Mouse (Mus musculus): ENCODE measurements at regions not wholly inside any gene's neighbourhood (a gene's known extent, or its start where the extent isn't known, plus 50 kb on each side); places are given as distances from the start of the nearest gene placed in this dataset.

DNA sequence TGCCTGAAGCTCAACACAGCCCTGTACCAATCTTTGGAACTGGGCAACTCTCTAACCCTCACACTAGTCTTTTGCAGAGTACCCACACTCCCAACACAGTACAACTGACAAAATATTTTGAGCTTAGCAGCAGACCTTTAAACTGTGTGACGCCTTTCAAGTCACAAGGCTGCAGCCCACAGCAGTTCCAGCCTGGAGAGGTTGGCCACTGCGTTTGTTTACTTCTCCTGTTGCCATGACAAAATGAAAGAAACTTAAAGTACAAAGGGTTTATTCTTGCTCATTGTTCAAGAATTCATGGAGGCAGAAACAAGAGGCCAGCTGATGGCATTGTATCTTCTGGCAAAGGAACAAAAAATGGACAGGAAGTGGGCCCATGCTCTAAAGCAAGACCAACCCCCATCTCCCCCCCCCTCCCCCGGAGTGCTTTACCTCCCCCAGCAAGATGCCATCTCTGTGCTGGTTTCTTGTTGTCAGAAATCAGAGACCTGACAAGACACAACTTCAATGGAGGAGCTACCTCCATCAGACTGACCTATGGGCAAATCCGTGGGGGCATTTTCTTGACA is 598.9 kb upstream of the Hs6st1 start:
- H3K4me1 ChIP-seq (ENCODE audit: control insufficient read depth): no peaks in the 10 kb centered on the region
- H3K4me3 ChIP-seq (replicated peaks): no peak overlapping the region
- TF ChIP-seq GATA1 (IDR thresholded peaks at IDR 0.05; ENCODE audit: low read length): no peak
- no peak for TF ChIP-seq TAL1 (IDR thresholded peaks at IDR 0.05; ENCODE audit: low read length)
- peaks cover 23% of the 10 kb centered on the region for H3K9me3 ChIP-seq (ENCODE audit: control insufficient read depth, low read length)
- no peaks in the 10 kb centered on the region for H3K36me3 ChIP-seq (ENCODE audit: control insufficient read depth)
- no peaks in the 10 kb centered on the region for H3K27me3 ChIP-seq (ENCODE audit: control insufficient read depth)

DNA sequence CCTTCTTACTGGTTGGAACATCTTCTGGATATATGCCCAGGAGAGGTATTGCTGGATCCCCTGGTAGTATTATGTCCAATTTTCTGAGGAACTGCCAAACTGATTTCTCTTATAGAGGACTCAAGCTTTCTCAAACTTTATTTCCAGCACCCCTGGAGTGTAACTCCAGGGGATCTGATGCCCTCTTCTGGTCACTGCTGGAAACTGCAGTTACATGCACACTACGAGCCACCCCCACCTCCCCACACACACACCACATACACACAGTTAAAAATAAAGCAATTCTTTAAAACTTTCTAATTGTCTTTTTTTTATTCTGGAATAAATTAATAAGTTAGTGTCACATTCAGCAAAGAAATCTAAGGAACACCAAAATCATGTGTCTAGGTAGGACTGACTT is 589.9 kb upstream of the Hs6st1 start:
- H3K4me3 ChIP-seq (replicated peaks): no peak overlapping the region
- no peaks in the 10 kb centered on the region for H3K4me1 ChIP-seq (ENCODE audit: control insufficient read depth)
- H3K36me3 ChIP-seq (ENCODE audit: control insufficient read depth): no peaks in the 10 kb centered on the region
- H3K9me3 ChIP-seq (ENCODE audit: control insufficient read depth, low read length): peaks cover 14% of the 10 kb centered on the region
- TF ChIP-seq TAL1 (IDR thresholded peaks at IDR 0.05; ENCODE audit: low read length) (no peak), GATA1 (IDR thresholded peaks at IDR 0.05; ENCODE audit: low read length) (no peak)
- no peaks in the 10 kb centered on the region for H3K27me3 ChIP-seq (ENCODE audit: control insufficient read depth)

DNA sequence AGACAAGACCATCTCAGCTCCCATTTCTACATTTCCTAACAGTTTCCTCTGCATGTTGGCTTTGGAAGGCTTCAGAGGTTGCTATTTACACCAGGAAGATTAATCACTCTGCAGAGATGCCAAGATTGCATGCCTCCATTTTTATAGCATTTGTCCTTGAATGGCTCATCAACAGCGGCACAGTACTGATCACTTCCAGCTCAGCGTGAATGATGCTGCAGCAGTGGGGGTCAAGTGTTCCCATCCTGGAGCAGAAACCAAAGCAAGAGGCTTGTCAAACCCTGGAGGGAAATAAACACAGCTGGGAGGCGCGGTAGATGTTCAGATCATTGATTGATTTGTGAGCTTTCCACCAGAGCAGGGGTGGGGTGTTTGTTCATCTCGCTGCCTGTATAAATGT is 572.2 kb upstream of the Hs6st1 start:
- no peaks in the 10 kb centered on the region for H3K4me1 ChIP-seq (ENCODE audit: control insufficient read depth)
- TF ChIP-seq TAL1 (IDR thresholded peaks at IDR 0.05; ENCODE audit: low read length) (no peak), GATA1 (IDR thresholded peaks at IDR 0.05; ENCODE audit: low read length) (no peak)

DNA sequence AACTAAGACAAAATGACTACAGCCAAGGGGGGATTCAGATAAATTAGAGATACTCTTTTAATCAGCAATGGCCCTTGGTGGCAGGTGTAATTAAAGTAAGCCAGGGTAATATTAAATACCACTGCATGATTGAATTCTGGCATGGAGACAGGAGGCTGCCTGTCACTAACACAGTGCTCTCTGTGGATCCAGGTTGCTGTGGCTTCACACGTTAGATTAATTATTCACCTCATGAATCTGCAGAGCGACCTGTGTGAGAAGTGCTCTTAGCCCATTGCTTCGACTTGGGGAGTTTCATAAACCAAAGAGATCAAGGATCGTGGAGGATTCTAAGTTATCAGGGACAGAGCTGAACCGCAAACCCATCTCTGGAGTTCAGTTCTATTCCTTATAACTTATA is 545.2 kb upstream of the Hs6st1 start:
- Histone ChIP-seq H3K4me1 (ENCODE audit: control insufficient read depth) (no peaks in the 10 kb centered on the region), H3K27me3 (ENCODE audit: control insufficient read depth) (no peaks in the 10 kb centered on the region), H3K4me3 (replicated peaks) (no peak overlapping the region), H3K36me3 (ENCODE audit: control insufficient read depth) (no peaks in the 10 kb centered on the region), H3K9me3 (ENCODE audit: control insufficient read depth, low read length) (peaks cover 2% of the 10 kb centered on the region; the same call in 1 of the 2 replicates)
- no peak for TF ChIP-seq GATA1 (IDR thresholded peaks at IDR 0.05; ENCODE audit: low read length)
- no peak for TF ChIP-seq TAL1 (IDR thresholded peaks at IDR 0.05; ENCODE audit: low read length)

More for the DNA sequence above, 572.2 kb upstream of the Hs6st1 start:
- Histone ChIP-seq H3K27me3 (ENCODE audit: control insufficient read depth) (no peaks in the 10 kb centered on the region), H3K9me3 (ENCODE audit: control insufficient read depth, low read length) (peaks cover 5% of the 10 kb centered on the region; the same call in 1 of the 2 replicates), H3K36me3 (ENCODE audit: control insufficient read depth) (no peaks in the 10 kb centered on the region), H3K4me3 (replicated peaks) (no peak overlapping the region)

DNA sequence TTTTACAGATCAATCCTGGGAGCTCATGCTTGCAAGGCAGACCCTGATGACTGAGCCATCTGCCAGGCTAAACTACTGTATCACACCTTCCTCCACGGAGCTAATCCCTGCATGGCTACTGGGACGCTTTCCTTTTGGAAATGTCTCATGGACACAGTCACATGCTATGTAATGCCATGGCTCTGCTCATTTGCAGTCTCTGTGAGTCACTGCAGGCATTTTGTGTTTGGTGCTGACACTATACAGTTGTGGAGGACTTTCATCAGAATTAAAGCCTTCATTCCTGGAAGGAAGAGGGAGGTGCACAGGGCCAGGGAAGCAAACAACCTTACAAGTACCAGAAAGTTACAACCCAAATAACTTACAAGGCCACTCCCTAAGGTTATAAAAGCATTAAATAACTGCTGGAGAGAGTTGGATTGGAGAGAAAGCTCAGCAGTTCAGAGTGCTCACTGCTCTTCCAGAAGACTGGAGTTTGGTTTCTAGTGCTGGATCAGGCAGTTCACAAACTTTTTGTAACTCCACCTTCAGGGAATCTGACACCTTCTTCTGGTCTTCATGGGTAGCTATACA is 544.3 kb upstream of the Hs6st1 start:
- H3K9me3 ChIP-seq (ENCODE audit: control insufficient read depth, low read length): peaks cover 2% of the 10 kb centered on the region; the same call in 1 of the 2 replicates

DNA sequence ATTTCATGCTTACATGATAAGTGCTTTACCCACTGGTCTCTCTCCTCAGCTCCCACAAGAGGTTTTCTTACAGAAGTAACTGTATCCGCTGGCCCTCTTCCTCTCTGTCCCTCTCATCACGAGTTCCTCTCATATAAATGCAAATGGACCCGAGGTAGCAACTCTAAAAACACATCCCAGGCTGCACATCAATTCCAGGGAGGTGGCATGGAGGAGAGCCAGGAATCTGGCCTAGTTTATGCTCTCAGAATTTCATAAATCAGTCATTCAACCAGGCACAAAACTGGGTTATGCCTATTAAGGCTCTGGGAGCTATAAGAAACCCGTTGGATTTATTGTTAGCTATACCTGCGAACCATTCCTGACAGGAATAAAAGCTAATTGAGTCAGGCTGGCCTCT is 543.4 kb upstream of the Hs6st1 start:
- no peaks in the 10 kb centered on the region for H3K9me3 ChIP-seq (ENCODE audit: control insufficient read depth, low read length)
- TF ChIP-seq TAL1 (IDR thresholded peaks at IDR 0.05; ENCODE audit: low read length): no peak
- no peak for TF ChIP-seq GATA1 (IDR thresholded peaks at IDR 0.05; ENCODE audit: low read length)
- H3K4me3 ChIP-seq (replicated peaks): no peak overlapping the region
- no peaks in the 10 kb centered on the region for H3K4me1 ChIP-seq (ENCODE audit: control insufficient read depth)
- no peaks in the 10 kb centered on the region for H3K36me3 ChIP-seq (ENCODE audit: control insufficient read depth)
- no peaks in the 10 kb centered on the region for H3K27me3 ChIP-seq (ENCODE audit: control insufficient read depth)

More for the DNA sequence above, 544.3 kb upstream of the Hs6st1 start:
- no peak for TF ChIP-seq TAL1 (IDR thresholded peaks at IDR 0.05; ENCODE audit: low read length)
- no peak for TF ChIP-seq GATA1 (IDR thresholded peaks at IDR 0.05; ENCODE audit: low read length)
- H3K4me1 ChIP-seq (ENCODE audit: control insufficient read depth): no peaks in the 10 kb centered on the region
- H3K27me3 ChIP-seq (ENCODE audit: control insufficient read depth): no peaks in the 10 kb centered on the region
- no peak overlapping the region for H3K4me3 ChIP-seq (replicated peaks)
- H3K36me3 ChIP-seq (ENCODE audit: control insufficient read depth): no peaks in the 10 kb centered on the region

DNA sequence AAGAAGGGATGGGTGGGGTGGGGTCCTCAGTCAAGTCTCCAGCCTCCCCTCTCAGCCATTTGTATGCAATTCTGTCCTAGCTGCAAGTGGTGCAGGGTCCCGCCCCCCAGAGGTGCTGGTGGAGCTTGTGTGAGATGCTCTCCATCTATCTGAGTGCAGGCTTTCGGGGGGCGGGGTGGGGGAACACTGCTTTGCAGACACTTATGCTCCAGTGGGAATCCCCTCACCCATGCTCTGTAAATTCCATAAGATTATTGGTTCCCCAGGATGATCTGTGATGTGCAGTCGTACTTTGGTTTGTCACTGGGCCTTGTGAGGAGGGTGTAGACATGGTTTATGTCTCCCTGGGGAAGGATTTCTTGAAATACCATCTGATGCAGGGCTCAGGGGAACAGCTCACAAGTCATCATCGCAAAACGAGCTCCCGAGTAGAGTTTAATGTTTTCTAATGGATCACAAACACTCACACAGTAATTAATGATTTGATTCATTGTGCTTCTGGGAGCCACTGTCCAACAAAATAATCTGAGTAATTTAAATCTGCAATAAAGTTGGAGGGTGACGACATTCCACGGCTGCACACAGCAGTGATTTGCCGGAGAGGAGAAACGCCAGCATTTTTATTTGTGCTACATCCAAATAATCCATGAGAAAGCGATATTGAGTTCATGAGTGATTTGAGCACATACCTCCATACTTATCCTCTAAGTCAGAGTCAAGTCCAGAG is 540.3 kb upstream of the Hs6st1 start:
- TF ChIP-seq GATA1 (IDR thresholded peaks at IDR 0.05; ENCODE audit: low read length): no peak
- TF ChIP-seq TAL1 (IDR thresholded peaks at IDR 0.05; ENCODE audit: low read length): no peak
- no peaks in the 10 kb centered on the region for H3K36me3 ChIP-seq (ENCODE audit: control insufficient read depth)
- no peaks in the 10 kb centered on the region for H3K27me3 ChIP-seq (ENCODE audit: control insufficient read depth)
- H3K4me1 ChIP-seq (ENCODE audit: control insufficient read depth): no peaks in the 10 kb centered on the region
- no peak overlapping the region for H3K4me3 ChIP-seq (replicated peaks)
- H3K9me3 ChIP-seq (ENCODE audit: control insufficient read depth, low read length): no peaks in the 10 kb centered on the region; the same call in 1 of the 2 replicates

DNA sequence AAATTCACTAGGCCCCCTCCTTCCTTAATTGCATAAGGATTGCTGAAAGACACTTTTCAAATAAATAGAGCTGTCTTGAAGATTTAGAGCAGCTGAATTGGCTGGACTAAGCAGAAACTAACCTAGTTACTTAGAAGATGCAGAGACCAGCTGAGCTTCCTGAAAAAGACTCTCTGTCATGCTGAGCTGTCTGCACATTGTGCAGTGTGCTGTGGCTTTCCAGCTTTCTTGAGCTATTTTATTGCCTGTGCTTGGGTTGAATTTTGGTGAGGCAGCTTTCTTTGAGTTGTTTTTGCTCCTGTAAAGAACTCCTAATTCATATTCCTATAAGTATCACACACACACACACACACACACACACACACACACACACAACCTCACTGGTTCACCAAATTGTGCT is 532.7 kb upstream of the Hs6st1 start:
- Histone ChIP-seq H3K4me1 (ENCODE audit: control insufficient read depth) (no peaks in the 10 kb centered on the region), H3K27me3 (ENCODE audit: control insufficient read depth) (no peaks in the 10 kb centered on the region), H3K4me3 (replicated peaks) (no peak overlapping the region), H3K36me3 (ENCODE audit: control insufficient read depth) (no peaks in the 10 kb centered on the region), H3K9me3 (ENCODE audit: control insufficient read depth, low read length) (peaks cover 5% of the 10 kb centered on the region; the same call in 1 of the 2 replicates)
- TF ChIP-seq TAL1 (IDR thresholded peaks at IDR 0.05; ENCODE audit: low read length) (no peak), GATA1 (IDR thresholded peaks at IDR 0.05; ENCODE audit: low read length) (no peak)

DNA sequence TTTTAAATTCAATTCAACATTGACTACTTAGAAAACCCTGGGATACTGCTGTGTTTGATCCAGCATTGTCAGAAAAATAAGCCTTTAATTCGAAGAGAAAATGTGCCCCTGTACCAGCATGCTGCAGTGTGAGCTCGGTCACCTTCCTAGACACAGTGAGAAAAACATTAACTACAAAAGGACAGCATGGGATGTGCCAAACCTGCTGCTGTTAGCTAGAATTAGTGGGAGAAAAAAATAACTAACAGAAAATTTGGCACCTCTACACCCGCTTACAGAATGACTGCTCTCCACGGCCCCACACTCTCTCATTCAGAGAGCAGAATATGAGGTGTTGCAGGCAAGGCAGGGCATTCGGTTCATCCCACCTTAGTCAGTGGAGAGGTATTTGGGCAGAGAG is 531.9 kb upstream of the Hs6st1 start:
- H3K4me1 ChIP-seq (ENCODE audit: control insufficient read depth): no peaks in the 10 kb centered on the region
- peaks cover 5% of the 10 kb centered on the region; the same call in 1 of the 2 replicates for H3K9me3 ChIP-seq (ENCODE audit: control insufficient read depth, low read length)
- H3K36me3 ChIP-seq (ENCODE audit: control insufficient read depth): no peaks in the 10 kb centered on the region
- no peaks in the 10 kb centered on the region for H3K27me3 ChIP-seq (ENCODE audit: control insufficient read depth)
- H3K4me3 ChIP-seq (replicated peaks): no peak overlapping the region
- TF ChIP-seq TAL1 (IDR thresholded peaks at IDR 0.05; ENCODE audit: low read length) (no peak), GATA1 (IDR thresholded peaks at IDR 0.05; ENCODE audit: low read length) (no peak)

Measured in erythroblast, embryonic 14.5 days (primary cell).